Mouse (Mus musculus) spleen, adult 2 months (tissue): Measurements from ENCODE around the gene Oprd1. TPM values are rescaled to one million over a fixed set of nuclear protein-coding genes. Genes with fewer than 3 reads are reported as not detected.

Experiments
- DNase-seq, 2 experiments: peaks; one replicate each; pipeline versions ENCODE4 v3.0.0 to v3.0.0-alpha.2; 2012 to 2021; ENCODE audit warnings: low spot score in 2 of 2, low read depth in 1 of 2
- H3K27ac ChIP-seq: fragments of 200-500 bp; 2 replicates; pipeline ENCODE4 v1.5.1; 2012; ENCODE audit warnings: low read length, inconsistent platforms; ENCODE audit not compliant: insufficient read depth
- H3K27me3 ChIP-seq: fragments of 200-500 bp; 2 replicates; pipeline ENCODE4 v1.6.1; 2012; ENCODE audit warnings: mild to moderate bottlenecking, moderate library complexity, low read length, inconsistent platforms; ENCODE audit not compliant: control insufficient read depth, insufficient read depth
- H3K36me3 ChIP-seq: fragments of 200-500 bp; 2 replicates; pipeline ENCODE4 v1.6.1; 2012; ENCODE audit warnings: mild to moderate bottlenecking, low read length, inconsistent platforms; ENCODE audit not compliant: control insufficient read depth, insufficient read depth
- H3K4me1 ChIP-seq: fragments of 200-500 bp; 2 replicates; pipeline ENCODE4 v1.6.1; 2011; ENCODE audit warnings: inconsistent platforms; ENCODE audit not compliant: control insufficient read depth, insufficient read depth, insufficient read length
- H3K4me3 ChIP-seq: fragments of 200-500 bp; 2 replicates; pipeline ENCODE4 v1.5.1; 2011; ENCODE audit warnings: mild to moderate bottlenecking, inconsistent platforms; ENCODE audit not compliant: insufficient read depth, insufficient read length; ENCODE audit errors: extremely low read depth
- CTCF ChIP-seq: fragments of 200-500 bp; IDR thresholded peaks from 2 replicates; pipeline ENCODE4 v1.5.1; 2011; ENCODE audit warnings: mild to moderate bottlenecking, inconsistent platforms; ENCODE audit not compliant: insufficient read depth, insufficient read length, insufficient replicate concordance; ENCODE audit errors: extremely low read depth
- POLR2A ChIP-seq: fragments of 200-500 bp; IDR thresholded peaks from 2 replicates; pipeline ENCODE4 v1.6.1; 2011; ENCODE audit warnings: low read depth, low read length, inconsistent platforms
- WGBS: fragments of 180-500 bp; shearing (Covaris S2); methylation state at CpG from one replicate; pipeline ENCODE4 v1.1.7; 2018; 5-methylcytosine and 5-hydroxymethylcytosine counted together
- polyA plus RNA-seq: library from polyadenylated mRNA; depleted of rRNA; stranded (reverse); fragments of >200 nt; gene quantifications from 2 replicates; pipeline ENCODE4 v1.2.3, GENCODE M21; 2012

Gene Oprd1
- polyA plus RNA-seq, 1 experiment: 0.53 TPM

- TF ChIP-seq POLR2A (no peak), CTCF (no peak)
- Histone ChIP-seq H3K4me3 (no peak overlapping the region), H3K27ac (no peak overlapping the region), H3K4me1 (no peaks in the 10 kb centered on the region), H3K27me3 (no peaks in the 10 kb centered on the region), H3K36me3 (no peaks in the 10 kb centered on the region)
- no peak for DNase-seq
- 64% methylated on average over 16 of the region's 16 CpGs for WGBS
These were observed 10.4 kb downstream of the Oprd1 start for GRCm38 (mm10) chr4:132133920-132134319.

GRCm38 (mm10) chr4:132133381-132133780 is 10.9 kb downstream of the Oprd1 start:
- TF ChIP-seq POLR2A (no peak), CTCF (no peak)
- no peak for DNase-seq
- Histone ChIP-seq H3K27me3 (no peaks in the 10 kb centered on the region), H3K4me1 (no peaks in the 10 kb centered on the region), H3K36me3 (no peaks in the 10 kb centered on the region), H3K4me3 (no peak overlapping the region), H3K27ac (no peak overlapping the region)
- 86% methylated on average over 5 of the region's 5 CpGs for WGBS

- TF ChIP-seq CTCF: no peak
- no peak overlapping the region for H3K27ac ChIP-seq
- H3K36me3 ChIP-seq: no peaks in the 10 kb centered on the region
- no peak overlapping the region for H3K4me3 ChIP-seq
- 87% methylated on average over 7 of the region's 7 CpGs for WGBS
- no peak for DNase-seq
- H3K27me3 ChIP-seq: no peaks in the 10 kb centered on the region
- H3K4me1 ChIP-seq: no peaks in the 10 kb centered on the region
These were observed 12.0 kb downstream of the Oprd1 start for GRCm38 (mm10) chr4:132132297-132132696.

- no peaks in the 10 kb centered on the region for H3K27me3 ChIP-seq
- TF ChIP-seq CTCF (no peak), POLR2A (no peak)
- H3K4me3 ChIP-seq: no peak overlapping the region
- WGBS: 92% methylated on average over 7 of the region's 7 CpGs
- DNase-seq: no peak
- no peaks in the 10 kb centered on the region for H3K36me3 ChIP-seq
- H3K4me1 ChIP-seq: no peaks in the 10 kb centered on the region
- no peak overlapping the region for H3K27ac ChIP-seq
These were observed 12.5 kb downstream of the Oprd1 start for GRCm38 (mm10) chr4:132131790-132132189.

- Histone ChIP-seq H3K4me1 (no peaks in the 10 kb centered on the region), H3K27me3 (no peaks in the 10 kb centered on the region), H3K27ac (no peak overlapping the region), H3K36me3 (no peaks in the 10 kb centered on the region), H3K4me3 (no peak overlapping the region)
- 73% methylated on average over 9 of the region's 9 CpGs for WGBS
- no peak for TF ChIP-seq CTCF
- TF ChIP-seq POLR2A: no peak
- no peak for DNase-seq
These were observed 13.2 kb downstream of the Oprd1 start for GRCm38 (mm10) chr4:132131116-132131515.

- Histone ChIP-seq H3K4me1 (no peaks in the 10 kb centered on the region), H3K4me3 (no peak overlapping the region), H3K27ac (no peak overlapping the region), H3K36me3 (no peaks in the 10 kb centered on the region), H3K27me3 (no peaks in the 10 kb centered on the region)
- 77% methylated on average over 11 of the region's 11 CpGs for WGBS
- TF ChIP-seq POLR2A (no peak), CTCF (no peak)
- no peak for DNase-seq
These were observed 13.6 kb downstream of the Oprd1 start for GRCm38 (mm10) chr4:132130645-132131044.

- Histone ChIP-seq H3K4me3 (no peak overlapping the region), H3K27ac (no peak overlapping the region), H3K27me3 (no peaks in the 10 kb centered on the region), H3K36me3 (no peaks in the 10 kb centered on the region), H3K4me1 (no peaks in the 10 kb centered on the region)
- DNase-seq: no peak
- WGBS: 86% methylated on average over 2 of the region's 2 CpGs
- TF ChIP-seq POLR2A (no peak), CTCF (no peak)
These were observed 14.2 kb downstream of the Oprd1 start for GRCm38 (mm10) chr4:132130134-132130533.
